ENCODE assay signal across 8 mouse cellular contexts in genomic region chrX:152147451-152148116, GRCm38 (mm10). TPM values are rescaled to one million over a fixed set of nuclear protein-coding genes. Genes with fewer than 3 reads are reported as not detected.
A peak's percentile ranks its signal among the peaks of the same experiment; 100 is the strongest.
DNase-seq lines count a peak whose midpoint lies in the region; ATAC-seq and TF ChIP-seq lines count a peak whose summit lies in the region.

No protein-coding gene starts in this region.

- intact Hi-C loops in heart, postnatal 36 days (cut with DNase I): loop anchor here (1.0 to 10.0 kb wide), 4 partner anchors 15 to 1673 kb away; partner anchors contain the start of genes Huwe1, Ribc1 and Smc1a

- H3K4me2 ChIP-seq in forebrain, embryonic 12.5 days: no peak overlapping the region
- H3K4me2 ChIP-seq in lung, embryonic 14.5 days: no peak overlapping the region

- peaks cover 39% of the 10 kb centered on the region for H3K27me3 ChIP-seq in E14TG2a.4 (ENCODE audit: insufficient read depth, low read length)
- H3K27me3 ChIP-seq in forebrain, embryonic 12.5 days: peaks cover 86% of the 10 kb centered on the region
- peaks cover 27% of the 10 kb centered on the region for H3K27me3 ChIP-seq in lung, embryonic 14.5 days (ENCODE audit: insufficient read depth, low read length)

- TF ChIP-seq CTCF in E14TG2a.4 (conservative IDR thresholded peaks at IDR 0.05; ENCODE audit: low read length): peak; percentile 37
- peak; percentile 83 for TF ChIP-seq CTCF in lung, embryonic 14.5 days (IDR thresholded peaks at IDR 0.05; ENCODE audit: low read depth)

- H3K36me3 ChIP-seq in E14TG2a.4 (ENCODE audit: insufficient read depth, low read length): no peaks in the 10 kb centered on the region
- no peaks in the 10 kb centered on the region for H3K36me3 ChIP-seq in forebrain, embryonic 12.5 days (replicated peaks)
- H3K36me3 ChIP-seq in lung, embryonic 14.5 days (ENCODE audit: insufficient read depth): no peaks in the 10 kb centered on the region

- ATAC-seq in cerebellum, adult (ENCODE audit: insufficient number of reproducible peaks, low FRiP score, low TSS enrichment): peak; percentile 70
- peak; percentile 76 for ATAC-seq in forebrain, embryonic 12.5 days (ENCODE audit: low FRiP score)
- ATAC-seq in lung, embryonic 14.5 days (ENCODE audit: insufficient read depth): peak; percentile 83
- ATAC-seq in neutrophil, adult 5-6 weeks (ENCODE audit: extremely low read depth, insufficient number of reproducible peaks, low FRiP score, poor library complexity, severe bottlenecking): 0 out of 2 replicates have a peak, but pooled peaks have one; percentile 36

- no peak overlapping the region for H3K27ac ChIP-seq in forebrain, embryonic 12.5 days
- no peak overlapping the region for H3K27ac ChIP-seq in lung, embryonic 14.5 days (ENCODE audit: low read depth)

- 44% methylated on average over 5 of the region's 5 CpGs for WGBS in forebrain, embryonic 12.5 days
- 32% methylated on average over 5 of the region's 5 CpGs for WGBS in lung, embryonic 14.5 days

- H3K4me1 ChIP-seq in E14TG2a.4 (replicated peaks; ENCODE audit: low read depth, low read length): 0 out of 2 replicates have a peak, but pooled peaks cover 2% of the 10 kb centered on the region
- H3K4me1 ChIP-seq in forebrain, embryonic 12.5 days: 0 out of 2 replicates have a peak, but pooled peaks cover 2% of the 10 kb centered on the region
- H3K4me1 ChIP-seq in lung, embryonic 14.5 days (ENCODE audit: insufficient read depth): no peaks in the 10 kb centered on the region

- H3K4me3 ChIP-seq in E14TG2a.4 (replicated peaks; ENCODE audit: low read length): no peak overlapping the region
- H3K4me3 ChIP-seq in forebrain, embryonic 12.5 days (replicated peaks): no peak overlapping the region
- H3K4me3 ChIP-seq in lung, embryonic 14.5 days (ENCODE audit: low read depth, low read length): no peak overlapping the region

- no peaks in the 10 kb centered on the region for H3K9me3 ChIP-seq in E14TG2a.4 (ENCODE audit: low read length)
- H3K9me3 ChIP-seq in forebrain, embryonic 12.5 days: no peaks in the 10 kb centered on the region
- H3K9me3 ChIP-seq in lung, embryonic 14.5 days (ENCODE audit: low read depth, low read length): no peaks in the 10 kb centered on the region

- DNase-seq in heart, postnatal 36 days: peak; percentile 66 to 70
- DNase-seq in layer of hippocampus, adult 18-20 months (ENCODE audit: low spot score in 2 of 2): peak; percentile 68 to 81
- peak; percentile 79 for DNase-seq in lung, embryonic 14.5 days
- peak; percentile 52 for DNase-seq in thymus, postnatal 14 days

- no peak overlapping the region for H3K9ac ChIP-seq in forebrain, embryonic 12.5 days
- no peak overlapping the region for H3K9ac ChIP-seq in lung, embryonic 14.5 days

RNA-seq across cellular contexts. Expression of gene Iqsec2, which starts 3.5 kb away (rescaled TPM):
- 2.8 and 3.0 TPM in 2 replicates for polyA plus RNA-seq in forebrain, embryonic 12.5 days (2016; fragmentation: Nextera tagmentation; extraction: Ambion mirVana)
- total RNA-seq in heart, postnatal 36 days (2021): 10 to 100 TPM; 73.3 to 85.1 TPM
- total RNA-seq in layer of hippocampus, adult 18-20 months (2021): 100 to 1,000 TPM; 157 to 175 TPM
- polyA plus RNA-seq in lung, embryonic 14.5 days (2014; fragmentation: Nextera tagmentation; extraction: Ambion mirVana): 3.8 and 4.2 TPM in 2 replicates
- 0.23 and 0.74 TPM in 2 replicates for total RNA-seq in neutrophil, adult 5-6 weeks (2017)

Comparison
In these comparisons a context has a peak if more than half of its experiments do, and no peak if none do; other contexts are left out.
1. RNA of gene Iqsec2, which starts 3.5 kb away (total RNA-seq): 157 to 175 TPM in layer of hippocampus, adult 18-20 months and 73.3 to 85.1 TPM in heart, postnatal 36 days; 0.23 to 0.74 TPM in neutrophil, adult 5-6 weeks; every median in the first group is over 10 times any median in the second.
2. Peak in every context shown above with its lines, with median percentiles within 50 percentile points of each other: ATAC-seq and DNase-seq.